In the genomic region with DNA sequence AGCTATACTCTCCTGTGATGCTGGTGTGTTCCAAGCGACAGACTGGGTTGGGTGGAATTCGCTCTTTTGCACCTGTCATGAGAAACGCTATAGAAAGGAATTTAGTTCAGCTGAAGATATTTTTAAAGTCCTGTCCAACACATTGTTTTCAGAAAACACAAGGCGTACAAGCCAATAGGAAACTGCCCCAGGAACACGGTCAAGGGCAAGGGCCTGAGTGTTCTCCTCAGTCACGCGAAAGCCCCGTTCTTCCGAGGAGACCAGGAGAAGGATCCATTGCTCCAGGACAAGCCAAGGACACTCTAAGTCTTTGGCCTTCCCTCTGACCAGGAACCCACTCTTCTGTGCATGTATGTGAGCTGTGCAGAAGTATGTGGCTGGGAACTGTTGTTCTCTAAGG, we compare ENCODE assay signal across 23 mouse cellular contexts. TPM values are rescaled to one million over a fixed set of nuclear protein-coding genes. Genes with fewer than 3 reads are reported as not detected.
DNase-seq lines count a peak whose midpoint lies in the region; ATAC-seq and TF ChIP-seq lines count a peak whose summit lies in the region.
"Had no signal": no experiment of that assay in that cellular context is flagged by ENCODE, and none has a peak within 500 bp of the region (broad histone marks: within the 10 kb centered on the region; RNA-seq: fewer than 3 reads in every experiment).

No protein-coding gene starts in this region.

- no peak overlapping the region for H3K9ac ChIP-seq in hindbrain, embryonic 14.5 days
- no peak overlapping the region; the same call in 1 of the 2 replicates for H3K9ac ChIP-seq in midbrain, embryonic 14.5 days (replicated peaks; ENCODE audit: low read length)
- no peak overlapping the region for H3K9ac ChIP-seq in midbrain, embryonic 15.5 days
- H3K9ac ChIP-seq in midbrain, postnatal 0 days (replicated peaks; ENCODE audit: low read length, poor library complexity, severe bottlenecking): no peak overlapping the region
- H3K9ac ChIP-seq: forebrain, embryonic 13.5 days; heart, embryonic 12.5 days; heart, embryonic 15.5 days had no signal

- no peaks in the 10 kb centered on the region for H3K27me3 ChIP-seq in hindbrain, embryonic 10.5 days (ENCODE audit: insufficient read depth, poor library complexity, severe bottlenecking)
- H3K27me3 ChIP-seq in hindbrain, embryonic 14.5 days (ENCODE audit: control insufficient read depth, insufficient read depth, low read length): no peaks in the 10 kb centered on the region
- H3K27me3 ChIP-seq in midbrain, embryonic 10.5 days (ENCODE audit: low read depth, poor library complexity, severe bottlenecking): peaks cover 9% of the 10 kb centered on the region; the same call in 1 of the 2 replicates
- H3K27me3 ChIP-seq in midbrain, embryonic 14.5 days (ENCODE audit: control insufficient read depth, insufficient read depth, low read length): no peaks in the 10 kb centered on the region
- no peaks in the 10 kb centered on the region; the same call in 1 of the 2 replicates for H3K27me3 ChIP-seq in midbrain, embryonic 15.5 days (replicated peaks)
- H3K27me3 ChIP-seq in midbrain, postnatal 0 days (ENCODE audit: insufficient read depth, low read length): 0 out of 2 replicates have a peak, but pooled peaks cover 4% of the 10 kb centered on the region
- H3K27me3 ChIP-seq: forebrain, embryonic 13.5 days; heart, embryonic 12.5 days; heart, embryonic 15.5 days had no signal

- H3K9me3 ChIP-seq in hindbrain, embryonic 10.5 days: peaks cover 3% of the 10 kb centered on the region; the same call in 1 of the 2 replicates
- no peaks in the 10 kb centered on the region for H3K9me3 ChIP-seq in hindbrain, embryonic 14.5 days (ENCODE audit: control insufficient read depth, low read length)
- H3K9me3 ChIP-seq in midbrain, embryonic 10.5 days (replicated peaks): peaks cover 4% of the 10 kb centered on the region; the same call in 1 of the 2 replicates
- no peaks in the 10 kb centered on the region for H3K9me3 ChIP-seq in midbrain, embryonic 14.5 days (ENCODE audit: control insufficient read depth, low read length)
- no peaks in the 10 kb centered on the region for H3K9me3 ChIP-seq in midbrain, embryonic 15.5 days
- H3K9me3 ChIP-seq in midbrain, postnatal 0 days (ENCODE audit: low read length): no peaks in the 10 kb centered on the region
- H3K9me3 ChIP-seq: forebrain, embryonic 13.5 days; heart, embryonic 15.5 days had no signal

- ATAC-seq in hindbrain, embryonic 14.5 days (ENCODE audit: low FRiP score): no peak
- ATAC-seq in midbrain, embryonic 14.5 days (ENCODE audit: low FRiP score, low TSS enrichment): no peak
- ATAC-seq in midbrain, embryonic 15.5 days (replicated peaks): no peak
- no peak for ATAC-seq in midbrain, postnatal 0 days (ENCODE audit: low FRiP score)
- no peak for ATAC-seq in erythroid progenitor cell, adult 5-6 weeks (replicated peaks; ENCODE audit: low FRiP score, poor library complexity, severe bottlenecking)
- ATAC-seq: CD4-positive, CD25-positive, alpha-beta regulatory T cell, adult 4 months; inflammation-experienced regulatory T-cells, adult 6 months had no signal

- peaks cover 36% of the 10 kb centered on the region for H3K4me1 ChIP-seq in hindbrain, embryonic 10.5 days (replicated peaks)
- peaks cover 5% of the 10 kb centered on the region for H3K4me1 ChIP-seq in hindbrain, embryonic 14.5 days (replicated peaks; ENCODE audit: control insufficient read depth, insufficient read depth, low read length)
- H3K4me1 ChIP-seq in midbrain, embryonic 10.5 days: peaks cover 52% of the 10 kb centered on the region
- peaks cover 15% of the 10 kb centered on the region for H3K4me1 ChIP-seq in midbrain, embryonic 14.5 days (ENCODE audit: control insufficient read depth, insufficient read depth, low read length)
- peaks cover 17% of the 10 kb centered on the region for H3K4me1 ChIP-seq in midbrain, embryonic 15.5 days
- peaks cover 5% of the 10 kb centered on the region; the same call in 1 of the 2 replicates for H3K4me1 ChIP-seq in midbrain, postnatal 0 days (ENCODE audit: insufficient read depth, low read length)
- H3K4me1 ChIP-seq: heart, embryonic 12.5 days; heart, embryonic 15.5 days had no signal

- H3K36me3 ChIP-seq in hindbrain, embryonic 10.5 days: no peaks in the 10 kb centered on the region
- no peaks in the 10 kb centered on the region for H3K36me3 ChIP-seq in hindbrain, embryonic 14.5 days (replicated peaks; ENCODE audit: control insufficient read depth, insufficient read depth)
- H3K36me3 ChIP-seq in midbrain, embryonic 10.5 days: no peaks in the 10 kb centered on the region
- no peaks in the 10 kb centered on the region for H3K36me3 ChIP-seq in midbrain, embryonic 14.5 days (ENCODE audit: control insufficient read depth, insufficient read depth, low read length)
- H3K36me3 ChIP-seq in midbrain, embryonic 15.5 days (replicated peaks): no peaks in the 10 kb centered on the region
- H3K36me3 ChIP-seq in midbrain, postnatal 0 days (ENCODE audit: insufficient read depth, low read length): no peaks in the 10 kb centered on the region
- H3K36me3 ChIP-seq: heart, embryonic 12.5 days; heart, embryonic 15.5 days had no signal

- no peak for DNase-seq in hindbrain, embryonic 10.5 days (ENCODE audit: low spot score)
- DNase-seq in hindbrain, embryonic 14.5 days (ENCODE audit: low spot score): no peak
- DNase-seq in midbrain, embryonic 10.5 days (ENCODE audit: low spot score): no peak
- no peak for DNase-seq in midbrain, embryonic 14.5 days
- no peak for DNase-seq in midbrain, postnatal 0 days (ENCODE audit: low spot score)
- DNase-seq: adrenal gland, adult 2 months; adrenal gland, postnatal 14 days; cerebellum, adult 11-12 months; cerebellum, adult 8-10 months; cerebellum, postnatal 10 days; gastrocnemius, postnatal 25 days; heart, adult 18-20 months; heart, postnatal 10 days; heart, postnatal 36 days; kidney, adult 11 months had no signal

- H3K4me3 ChIP-seq in hindbrain, embryonic 10.5 days: no peak overlapping the region
- H3K4me3 ChIP-seq in hindbrain, embryonic 14.5 days (replicated peaks; ENCODE audit: low read length): no peak overlapping the region
- no peak overlapping the region for H3K4me3 ChIP-seq in midbrain, embryonic 10.5 days
- H3K4me3 ChIP-seq in midbrain, embryonic 14.5 days (replicated peaks; ENCODE audit: low read depth, low read length): no peak overlapping the region
- no peak overlapping the region for H3K4me3 ChIP-seq in midbrain, embryonic 15.5 days
- no peak overlapping the region for H3K4me3 ChIP-seq in midbrain, postnatal 0 days (ENCODE audit: low read depth, low read length)
- H3K4me3 ChIP-seq: forebrain, embryonic 13.5 days; heart, embryonic 12.5 days; heart, embryonic 15.5 days had no signal

- TF ChIP-seq CTCF in midbrain, postnatal 0 days (IDR thresholded peaks at IDR 0.05): no peak

- peak overlapping the region; percentile 82; the same call in 1 of the 2 replicates for H3K27ac ChIP-seq in hindbrain, embryonic 10.5 days
- H3K27ac ChIP-seq in hindbrain, embryonic 14.5 days: no peak overlapping the region
- peak overlapping the region; percentile 80 for H3K27ac ChIP-seq in midbrain, embryonic 10.5 days (replicated peaks)
- no peak overlapping the region for H3K27ac ChIP-seq in midbrain, embryonic 14.5 days (replicated peaks; ENCODE audit: low read depth, low read length)
- H3K27ac ChIP-seq in midbrain, embryonic 15.5 days: peak overlapping the region; percentile 27; the same call in 1 of the 2 replicates
- H3K27ac ChIP-seq in midbrain, postnatal 0 days (ENCODE audit: low read depth, low read length): 0 out of 2 replicates have a peak overlapping the region, but pooled peaks have one; percentile 32
- H3K27ac ChIP-seq: heart, embryonic 15.5 days had no signal

- WGBS in hindbrain, embryonic 10.5 days: 55% methylated on average over 9 of the region's 9 CpGs
- 46% methylated on average over 9 of the region's 9 CpGs for WGBS in hindbrain, embryonic 14.5 days
- 64% methylated on average over 9 of the region's 9 CpGs for WGBS in midbrain, embryonic 10.5 days
- 45% methylated on average over 9 of the region's 9 CpGs for WGBS in midbrain, embryonic 14.5 days
- WGBS in midbrain, embryonic 15.5 days: 51% methylated on average over 9 of the region's 9 CpGs
- 53% methylated on average over 9 of the region's 9 CpGs for WGBS in midbrain, postnatal 0 days

- no peak overlapping the region for H3K4me2 ChIP-seq in hindbrain, embryonic 14.5 days (replicated peaks)
- H3K4me2 ChIP-seq in midbrain, embryonic 14.5 days (ENCODE audit: low read length): no peak overlapping the region
- peak overlapping the region; percentile 10; the same call in 1 of the 2 replicates for H3K4me2 ChIP-seq in midbrain, embryonic 15.5 days
- H3K4me2 ChIP-seq in midbrain, postnatal 0 days (ENCODE audit: low read depth, low read length, poor library complexity, severe bottlenecking): no peak overlapping the region
- H3K4me2 ChIP-seq: heart, embryonic 12.5 days; heart, embryonic 15.5 days had no signal

RNA-seq across cellular contexts. Expression of a gene that starts 17.6 kb away (rescaled TPM):
- polyA plus RNA-seq in hindbrain, embryonic 10.5 days (2016; fragmentation: Nextera tagmentation; extraction: Ambion mirVana): 69.7 and 79.3 TPM in 2 replicates
- 64.2 and 74.2 TPM in 2 replicates for polyA plus RNA-seq in hindbrain, embryonic 14.5 days (2014; fragmentation: Nextera tagmentation; extraction: Ambion mirVana)
- polyA plus RNA-seq in midbrain, embryonic 10.5 days (2016; fragmentation: Nextera tagmentation; extraction: Ambion mirVana): 65.0 and 71.1 TPM in 2 replicates
- polyA plus RNA-seq in midbrain, embryonic 14.5 days (2014; fragmentation: Nextera tagmentation; extraction: Ambion mirVana): 62.7 and 78.8 TPM in 2 replicates
- 54.2 and 58.6 TPM in 2 replicates for polyA plus RNA-seq in midbrain, embryonic 15.5 days (2015; fragmentation: Nextera tagmentation; extraction: Ambion mirVana)
- total RNA-seq in midbrain, postnatal 0 days (2014; rRNA removed): 32.0 and 47.7 TPM in 2 replicates
- 90.6 and 92.3 TPM in 2 replicates for polyA plus RNA-seq in midbrain, postnatal 0 days (2015; fragmentation: Nextera tagmentation; extraction: Ambion mirVana)
- 4.2 and 21.6 TPM in 2 replicates for total RNA-seq in erythroid progenitor cell, adult 5-6 weeks (2015; ENCODE audit: low replicate concordance)
- 0.45 and 6.3 TPM in 2 replicates for total RNA-seq in erythroid progenitor cell, adult 5-6 weeks (2017; ENCODE audit: low replicate concordance)

RNA-seq across cellular contexts. Expression of a gene that starts 19.7 kb away (rescaled TPM):
- 0.75 and 0.81 TPM in 2 replicates for polyA plus RNA-seq in hindbrain, embryonic 10.5 days (2016; fragmentation: Nextera tagmentation; extraction: Ambion mirVana)
- 0.22 and 0.32 TPM in 2 replicates for polyA plus RNA-seq in hindbrain, embryonic 14.5 days (2014; fragmentation: Nextera tagmentation; extraction: Ambion mirVana)
- 0.79 and 0.96 TPM in 2 replicates for polyA plus RNA-seq in midbrain, embryonic 10.5 days (2016; fragmentation: Nextera tagmentation; extraction: Ambion mirVana)
- polyA plus RNA-seq in midbrain, embryonic 14.5 days (2014; fragmentation: Nextera tagmentation; extraction: Ambion mirVana): 0.09 and 1.2 TPM in 2 replicates
- 0.36 and 0.74 TPM in 2 replicates for polyA plus RNA-seq in midbrain, embryonic 15.5 days (2015; fragmentation: Nextera tagmentation; extraction: Ambion mirVana)
- 0.38 and 1.5 TPM in 2 replicates for total RNA-seq in midbrain, postnatal 0 days (2014; rRNA removed)
- 0.40 and 0.77 TPM in 2 replicates for polyA plus RNA-seq in midbrain, postnatal 0 days (2015; fragmentation: Nextera tagmentation; extraction: Ambion mirVana)
- 13.7 TPM in 1 of 2 replicates, not detected in the other for total RNA-seq in erythroid progenitor cell, adult 5-6 weeks (2015; ENCODE audit: low replicate concordance)
- 0.13 TPM in 1 of 2 replicates, not detected in the other for total RNA-seq in erythroid progenitor cell, adult 5-6 weeks (2017; ENCODE audit: low replicate concordance)
- total RNA-seq: MEL had no signal

Comparison
In these comparisons a context has a peak if more than half of its experiments do, and no peak if none do; other contexts are left out.
1. H3K27ac ChIP-seq: peak in hindbrain, embryonic 10.5 days (single experiment), midbrain, embryonic 10.5 days (single experiment), midbrain, embryonic 15.5 days (single experiment) and midbrain, postnatal 0 days (single experiment); none in hindbrain, embryonic 14.5 days (single experiment) and midbrain, embryonic 14.5 days (single experiment).